Mouse (Mus musculus) testis, adult 2 months (tissue): ENCODE measurements around the gene Vmn1r15.

Source experiments
- CTCF ChIP-seq: fragments of 200-500 bp; IDR thresholded peaks from 2 replicates; pipeline ENCODE4 v1.5.1; 2012; ENCODE audit warnings: low read depth, mild to moderate bottlenecking, inconsistent platforms, low read length, moderate library complexity; ENCODE audit not compliant: control insufficient read depth, insufficient read depth, insufficient replicate concordance
- POLR2A ChIP-seq: fragments of 200-500 bp; IDR thresholded peaks from 2 replicates; pipeline ENCODE4 v1.6.1; 2012; ENCODE audit warnings: low read depth, mild to moderate bottlenecking, inconsistent platforms, low read length, moderate library complexity; ENCODE audit not compliant: control insufficient read depth

DNA sequence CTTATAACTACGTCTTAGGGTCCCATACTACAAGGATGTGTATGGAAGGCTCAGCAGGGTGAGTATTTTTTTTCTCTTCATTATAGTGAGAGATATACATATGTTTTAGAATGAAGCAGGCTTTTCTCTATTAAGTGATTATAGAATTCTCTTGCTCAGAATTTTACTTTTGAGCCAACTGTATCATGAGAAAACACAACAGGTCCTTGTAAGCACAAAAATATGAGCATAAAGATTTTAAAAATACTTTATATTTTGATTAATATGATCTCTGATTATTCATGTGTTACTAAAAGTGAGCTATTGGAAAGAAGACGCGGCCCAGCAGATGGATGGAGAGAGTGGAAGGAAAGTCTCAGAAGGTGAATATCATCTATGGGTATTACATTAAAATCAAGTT, 26.4 kb upstream of the Vmn1r15 start, which contains the start of gene Vmn1r14:
- no peak for TF ChIP-seq CTCF
- TF ChIP-seq POLR2A, result no peak
